In genomic region chr10:61905308-61905707, GRCm38 (mm10) we compare ENCODE assay signal across 13 mouse cellular contexts.
DNase-seq lines count a peak whose midpoint lies in the region; ATAC-seq lines count a peak whose summit lies in the region.
"Had no signal": no experiment of that assay in that cellular context is flagged by ENCODE, and none has a peak within 500 bp of the region (broad histone marks: within the 10 kb centered on the region; RNA-seq: fewer than 3 reads in every experiment).

No protein-coding gene starts in this region.

- no peak overlapping the region for H3K9ac ChIP-seq in heart, embryonic 15.5 days
- no peak overlapping the region for H3K9ac ChIP-seq in kidney, embryonic 15.5 days
- H3K9ac ChIP-seq in midbrain, embryonic 11.5 days (ENCODE audit: low read length) = no peak overlapping the region
- no peak overlapping the region for H3K9ac ChIP-seq in hindbrain, embryonic 12.5 days
- H3K9ac ChIP-seq: liver, embryonic 15.5 days had no signal

- H3K4me1 ChIP-seq in heart, embryonic 15.5 days (replicated peaks) = peaks cover 26% of the 10 kb centered on the region
- H3K4me1 ChIP-seq in kidney, embryonic 15.5 days = peaks cover 35% of the 10 kb centered on the region
- no peaks in the 10 kb centered on the region for H3K4me1 ChIP-seq in midbrain, embryonic 11.5 days (ENCODE audit: control insufficient read depth, insufficient read depth, low read length)
- no peaks in the 10 kb centered on the region for H3K4me1 ChIP-seq in hindbrain, embryonic 12.5 days

- no peak overlapping the region for H3K4me3 ChIP-seq in heart, embryonic 15.5 days
- no peak overlapping the region for H3K4me3 ChIP-seq in kidney, embryonic 15.5 days (replicated peaks)
- H3K4me3 ChIP-seq in midbrain, embryonic 11.5 days (ENCODE audit: low read depth, low read length) = no peak overlapping the region
- H3K4me3 ChIP-seq in hindbrain, embryonic 12.5 days = no peak overlapping the region
- H3K4me3 ChIP-seq: liver, embryonic 15.5 days had no signal

- WGBS in heart, embryonic 15.5 days = 55% methylated on average over 8 of the region's 8 CpGs
- 19% methylated on average over 8 of the region's 8 CpGs for WGBS in kidney, embryonic 15.5 days
- WGBS in midbrain, embryonic 11.5 days = 54% methylated on average over 8 of the region's 8 CpGs
- WGBS in hindbrain, embryonic 12.5 days = 49% methylated on average over 8 of the region's 8 CpGs

- no peak for ATAC-seq in heart, embryonic 15.5 days (replicated peaks; ENCODE audit: insufficient number of reproducible peaks, insufficient read depth, low FRiP score, low read depth)
- ATAC-seq in kidney, embryonic 15.5 days (replicated peaks; ENCODE audit: low FRiP score) = peak; percentile 62
- no peak for ATAC-seq in midbrain, embryonic 11.5 days (ENCODE audit: low FRiP score)
- no peak for ATAC-seq in hindbrain, embryonic 12.5 days (ENCODE audit: low FRiP score)
- ATAC-seq: inflammation-experienced regulatory T-cells, adult 6 months had no signal

- H3K27ac ChIP-seq in heart, embryonic 15.5 days = peak overlapping the region; percentile 55
- H3K27ac ChIP-seq in kidney, embryonic 15.5 days = peak overlapping the region; percentile 62
- no peak overlapping the region for H3K27ac ChIP-seq in midbrain, embryonic 11.5 days (ENCODE audit: low read depth, low read length)
- H3K27ac ChIP-seq in hindbrain, embryonic 12.5 days = no peak overlapping the region
- H3K27ac ChIP-seq: liver, embryonic 15.5 days had no signal

- H3K36me3 ChIP-seq in heart, embryonic 15.5 days = peaks cover 4% of the 10 kb centered on the region; the same call in 1 of the 2 replicates
- H3K36me3 ChIP-seq in kidney, embryonic 15.5 days = no peaks in the 10 kb centered on the region
- H3K36me3 ChIP-seq in midbrain, embryonic 11.5 days (ENCODE audit: control insufficient read depth, insufficient read depth, low read length) = no peaks in the 10 kb centered on the region
- no peaks in the 10 kb centered on the region for H3K36me3 ChIP-seq in hindbrain, embryonic 12.5 days
- H3K36me3 ChIP-seq: liver, embryonic 15.5 days had no signal

- no peaks in the 10 kb centered on the region for H3K27me3 ChIP-seq in heart, embryonic 15.5 days
- no peaks in the 10 kb centered on the region for H3K27me3 ChIP-seq in kidney, embryonic 15.5 days
- no peaks in the 10 kb centered on the region for H3K27me3 ChIP-seq in midbrain, embryonic 11.5 days (ENCODE audit: control insufficient read depth, insufficient read depth, low read length)
- no peaks in the 10 kb centered on the region for H3K27me3 ChIP-seq in hindbrain, embryonic 12.5 days
- H3K27me3 ChIP-seq: liver, embryonic 15.5 days had no signal

- H3K9me3 ChIP-seq in heart, embryonic 15.5 days (replicated peaks) = no peaks in the 10 kb centered on the region
- no peaks in the 10 kb centered on the region for H3K9me3 ChIP-seq in kidney, embryonic 15.5 days (replicated peaks)
- H3K9me3 ChIP-seq in midbrain, embryonic 11.5 days (ENCODE audit: control insufficient read depth, low read length) = no peaks in the 10 kb centered on the region
- H3K9me3 ChIP-seq in hindbrain, embryonic 12.5 days (replicated peaks) = 0 out of 2 replicates have a peak, but pooled peaks cover 3% of the 10 kb centered on the region
- H3K9me3 ChIP-seq: liver, embryonic 15.5 days had no signal

- H3K4me2 ChIP-seq in heart, embryonic 15.5 days = no peak overlapping the region
- H3K4me2 ChIP-seq in kidney, embryonic 15.5 days = 0 out of 2 replicates have a peak overlapping the region, but pooled peaks have one; percentile 3
- H3K4me2 ChIP-seq in midbrain, embryonic 11.5 days = no peak overlapping the region
- H3K4me2 ChIP-seq in hindbrain, embryonic 12.5 days (replicated peaks) = no peak overlapping the region
- H3K4me2 ChIP-seq: liver, embryonic 15.5 days had no signal

- no peak for DNase-seq in heart, adult 8-10 months (ENCODE audit: low spot score)
- DNase-seq in brain, adult 2 months (ENCODE audit: low read depth, low spot score) = peak; percentile 24
- peak; percentile 78 for DNase-seq in lung, postnatal 10 days
- DNase-seq in midbrain, embryonic 11.5 days (ENCODE audit: low spot score, missing footprints) = no peak
- no peak for DNase-seq in ovary, postnatal 36 days (ENCODE audit: low spot score)
- DNase-seq: adrenal gland, adult 2 months; midbrain, embryonic 14.5 days; right cerebral cortex, postnatal 25 days had no signal

Comparison
In these comparisons a context has a peak if more than half of its experiments do, and no peak if none do; other contexts are left out.
1. H3K27ac ChIP-seq: peak in heart, embryonic 15.5 days (single experiment) and kidney, embryonic 15.5 days (single experiment); none in midbrain, embryonic 11.5 days (single experiment) and hindbrain, embryonic 12.5 days (single experiment).
2. DNase-seq: peak in brain, adult 2 months (single experiment) and lung, postnatal 10 days (single experiment); none in heart, adult 8-10 months (single experiment), midbrain, embryonic 11.5 days (single experiment) and ovary, postnatal 36 days (single experiment).